In the genomic region with DNA sequence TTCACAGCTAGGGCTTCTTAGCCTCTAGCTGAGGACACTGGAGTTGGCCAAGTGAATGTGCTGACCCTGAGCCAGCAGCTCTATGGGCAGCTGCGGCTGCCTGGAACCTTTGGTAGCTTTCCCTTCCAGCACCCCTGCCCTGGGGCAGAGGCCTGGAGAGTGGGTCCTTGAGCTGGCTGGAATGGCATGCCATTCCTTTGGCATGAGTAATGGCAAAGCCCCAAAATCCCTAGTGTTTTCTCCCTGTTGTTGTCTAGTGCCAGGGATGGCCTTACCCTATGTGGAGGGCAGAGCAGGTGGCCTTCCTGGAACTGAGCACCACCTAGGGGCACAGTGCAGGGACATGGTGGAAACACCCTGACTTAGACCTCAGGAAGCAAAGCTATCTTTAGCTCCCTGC, we compare ENCODE assay signal across 13 mouse cellular contexts. TPM values are rescaled to one million over a fixed set of nuclear protein-coding genes. Genes with fewer than 3 reads are reported as not detected.
A peak's percentile ranks its signal among the peaks of the same experiment; 100 is the strongest.
DNase-seq lines count a peak whose midpoint lies in the region; ATAC-seq lines count a peak whose summit lies in the region.
"Had no signal": no experiment of that assay in that cellular context is flagged by ENCODE, and none has a peak within 500 bp of the region (broad histone marks: within the 10 kb centered on the region; RNA-seq: fewer than 3 reads in every experiment).

No protein-coding gene starts in this region.

- no peak overlapping the region for H3K9ac ChIP-seq in midbrain, embryonic 15.5 days
- H3K9ac ChIP-seq: embryonic facial prominence, embryonic 13.5 days; liver, embryonic 12.5 days had no signal

- intact Hi-C loops in gastrocnemius, postnatal 14 days (cut with DNase I; ENCODE audit: low total_unique reads) = no loop called here
- intact Hi-C loops in left cerebral cortex, postnatal 36 days (cut with DNase I) = no loop called here

- no peak overlapping the region for H3K4me3 ChIP-seq in midbrain, embryonic 15.5 days
- no peak overlapping the region for H3K4me3 ChIP-seq in hindbrain, embryonic 10.5 days
- H3K4me3 ChIP-seq: embryonic facial prominence, embryonic 13.5 days; liver, embryonic 12.5 days had no signal

- H3K36me3 ChIP-seq in midbrain, embryonic 15.5 days (replicated peaks) = no peaks in the 10 kb centered on the region
- no peaks in the 10 kb centered on the region for H3K36me3 ChIP-seq in hindbrain, embryonic 10.5 days
- H3K36me3 ChIP-seq: embryonic facial prominence, embryonic 13.5 days; liver, embryonic 12.5 days had no signal

- no peak overlapping the region for H3K27ac ChIP-seq in midbrain, embryonic 15.5 days
- no peak overlapping the region for H3K27ac ChIP-seq in hindbrain, embryonic 10.5 days
- H3K27ac ChIP-seq: embryonic facial prominence, embryonic 13.5 days; liver, embryonic 12.5 days had no signal

- WGBS in midbrain, embryonic 15.5 days = 75% methylated on average over 1 of the region's 1 CpGs
- 87% methylated on average over 1 of the region's 1 CpGs for WGBS in hindbrain, embryonic 10.5 days

- H3K9me3 ChIP-seq in midbrain, embryonic 15.5 days = no peaks in the 10 kb centered on the region
- no peaks in the 10 kb centered on the region for H3K9me3 ChIP-seq in hindbrain, embryonic 10.5 days
- H3K9me3 ChIP-seq: embryonic facial prominence, embryonic 13.5 days; liver, embryonic 12.5 days had no signal

- H3K27me3 ChIP-seq in midbrain, embryonic 15.5 days (replicated peaks) = 0 out of 2 replicates have a peak, but pooled peaks cover 2% of the 10 kb centered on the region
- peaks cover 7% of the 10 kb centered on the region; the same call in 1 of the 2 replicates for H3K27me3 ChIP-seq in hindbrain, embryonic 10.5 days (ENCODE audit: insufficient read depth, poor library complexity, severe bottlenecking)
- H3K27me3 ChIP-seq: liver, embryonic 12.5 days had no signal

- peaks cover 3% of the 10 kb centered on the region; the same call in 1 of the 2 replicates for H3K4me1 ChIP-seq in midbrain, embryonic 15.5 days
- peaks cover 13% of the 10 kb centered on the region for H3K4me1 ChIP-seq in hindbrain, embryonic 10.5 days (replicated peaks)

- no peak overlapping the region for H3K4me2 ChIP-seq in midbrain, embryonic 15.5 days
- H3K4me2 ChIP-seq: embryonic facial prominence, embryonic 13.5 days; liver, embryonic 12.5 days had no signal

- DNase-seq in ovary, postnatal 36 days (ENCODE audit: low spot score) = peak; percentile 57
- no peak for DNase-seq in ovary, postnatal 14 days (ENCODE audit: low spot score)
- peak; percentile 69 for DNase-seq in gastrocnemius, postnatal 14 days
- peak; percentile 64 to 72 for DNase-seq in lung, adult 18-20 months
- no peak for DNase-seq in left cerebral cortex, postnatal 36 days (ENCODE audit: low spot score in 2 of 2)
- DNase-seq in hindbrain, embryonic 10.5 days (ENCODE audit: low spot score) = no peak
- DNase-seq: layer of hippocampus, postnatal 36 days had no signal

- ATAC-seq in midbrain, embryonic 15.5 days (replicated peaks) = no peak
- ATAC-seq: activated CD4-positive, CD25-positive, alpha-beta regulatory T cell, adult 4 months; intestine, embryonic 16.5 days; liver, embryonic 12.5 days had no signal

RNA-seq across cellular contexts. Expression of a gene that starts 14.3 kb away (rescaled TPM):
- total RNA-seq in gastrocnemius, postnatal 14 days (2021) = 1 to 10 TPM; 2.6 to 4.5 TPM
- 7.1 and 7.6 TPM in 2 replicates for polyA plus RNA-seq in midbrain, embryonic 15.5 days (2015; fragmentation: Nextera tagmentation; extraction: Ambion mirVana)
- 10 to 100 TPM; 23.1 to 28.7 TPM for total RNA-seq in left cerebral cortex, postnatal 36 days (2021)
- 0.68 and 0.85 TPM in 2 replicates for polyA plus RNA-seq in hindbrain, embryonic 10.5 days (2016; fragmentation: Nextera tagmentation; extraction: Ambion mirVana)

RNA-seq across cellular contexts. Expression of a gene that starts 23.1 kb away (rescaled TPM):
- not detected for total RNA-seq in gastrocnemius, postnatal 14 days (2021)
- polyA plus RNA-seq in midbrain, embryonic 15.5 days (2015; fragmentation: Nextera tagmentation; extraction: Ambion mirVana) = not detected in 2 replicates
- not detected for total RNA-seq in left cerebral cortex, postnatal 36 days (2021)
- not detected in 2 replicates for polyA plus RNA-seq in hindbrain, embryonic 10.5 days (2016; fragmentation: Nextera tagmentation; extraction: Ambion mirVana)
- total RNA-seq: layer of hippocampus, postnatal 36 days; monocyte, adult 5-6 weeks had no signal
- polyA plus RNA-seq: activated CD4-positive, CD25-positive, alpha-beta regulatory T cell, adult 4 months; embryonic facial prominence, embryonic 13.5 days; liver, embryonic 12.5 days had no signal

Comparison
In these comparisons a context has a peak if more than half of its experiments do, and no peak if none do; other contexts are left out.
1. DNase-seq: peak in ovary, postnatal 36 days (single experiment), gastrocnemius, postnatal 14 days (single experiment) and lung, adult 18-20 months (2 of 2); none in ovary, postnatal 14 days (single experiment), left cerebral cortex, postnatal 36 days (0 of 2) and hindbrain, embryonic 10.5 days (single experiment).
2. RNA of a gene that starts 14.3 kb away (total RNA-seq): 23.1 to 28.7 TPM in left cerebral cortex, postnatal 36 days; 2.6 to 4.5 TPM in gastrocnemius, postnatal 14 days; every median in the first group is over 4 times any median in the second.